Mouse (Mus musculus): ENCODE results near the gene Alx1. TPM values are rescaled to one million over a fixed set of nuclear protein-coding genes. Genes with fewer than 3 reads are reported as not detected.

Alx1 gene
- polyA plus RNA-seq, 1 experiment: 0.61 TPM

DNA sequence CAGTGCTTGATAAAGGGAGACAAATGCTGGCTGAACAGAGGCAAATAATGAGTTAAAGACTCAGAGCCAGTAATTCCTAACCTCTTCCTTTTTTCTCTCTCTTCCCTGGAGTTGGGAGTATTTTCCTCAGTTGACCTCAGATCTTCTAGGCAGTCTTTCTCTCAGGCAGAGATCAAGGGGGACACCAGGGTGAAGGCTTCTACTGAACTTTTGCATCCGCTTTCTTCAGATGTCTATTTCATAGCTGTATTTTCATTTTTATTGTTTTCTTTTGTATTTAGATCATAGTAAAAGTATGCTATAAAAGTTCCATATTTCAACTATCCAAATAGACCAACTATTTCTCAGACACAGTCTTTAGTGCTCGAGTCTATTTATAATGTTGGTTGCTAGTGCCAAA is 27.5 kb downstream of the Alx1 start:
- Histone ChIP-seq H3K9me3 (replicated peaks; ENCODE audit: control insufficient read depth, insufficient read depth, low read length, poor library complexity, severe bottlenecking) (no peaks in the 10 kb centered on the region), H3K9ac (ENCODE audit: low read depth, poor library complexity, severe bottlenecking) (no peak overlapping the region), H3K27me3 (ENCODE audit: control insufficient read depth, insufficient read depth, low read length, poor library complexity, severe bottlenecking) (no peaks in the 10 kb centered on the region), H3K4me3 (ENCODE audit: low read depth, low read length) (no peak overlapping the region), H3K27ac (ENCODE audit: insufficient read depth, low read length) (no peak overlapping the region), H3K4me1 (ENCODE audit: control insufficient read depth, insufficient read depth, low read length) (no peaks in the 10 kb centered on the region), H3K36me3 (ENCODE audit: control insufficient read depth, insufficient read depth, low read length, poor library complexity, severe bottlenecking) (no peaks in the 10 kb centered on the region)
- TF ChIP-seq EP300 (IDR thresholded peaks at IDR 0.05; ENCODE audit: insufficient read depth, low read depth, low read length) (no peak), CTCF (IDR thresholded peaks at IDR 0.05; ENCODE audit: low read depth, low read length) (no peak), POLR2A (IDR thresholded peaks at IDR 0.05; ENCODE audit: insufficient read depth, low read length) (no peak)

DNA sequence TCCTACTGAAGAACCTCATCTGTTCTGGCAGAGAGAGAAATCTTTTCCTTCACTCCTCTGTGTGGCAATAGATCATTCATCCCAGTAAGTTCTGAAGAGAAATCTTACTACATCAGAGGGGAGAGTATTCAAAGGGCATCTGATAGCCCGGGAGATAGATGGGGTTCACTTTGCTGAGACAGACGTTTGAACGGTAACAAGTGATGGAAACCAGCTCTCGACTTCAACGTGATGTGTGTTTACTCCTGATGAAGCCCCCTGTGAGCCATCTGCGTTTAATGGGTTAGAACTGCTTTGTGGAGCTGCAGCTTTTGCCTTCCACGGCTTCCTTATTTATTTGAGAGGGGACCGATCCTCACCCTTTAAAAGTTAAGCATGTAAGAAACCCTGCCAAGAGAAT is 29.1 kb downstream of the Alx1 start:
- no peak overlapping the region for H3K27ac ChIP-seq (ENCODE audit: insufficient read depth, low read length)
- H3K9me3 ChIP-seq (replicated peaks; ENCODE audit: control insufficient read depth, insufficient read depth, low read length, poor library complexity, severe bottlenecking): no peaks in the 10 kb centered on the region
- no peak overlapping the region for H3K4me3 ChIP-seq (ENCODE audit: low read depth, low read length)
- no peaks in the 10 kb centered on the region for H3K4me1 ChIP-seq (ENCODE audit: control insufficient read depth, insufficient read depth, low read length)
- no peaks in the 10 kb centered on the region for H3K27me3 ChIP-seq (ENCODE audit: control insufficient read depth, insufficient read depth, low read length, poor library complexity, severe bottlenecking)
- no peak for TF ChIP-seq CTCF (IDR thresholded peaks at IDR 0.05; ENCODE audit: low read depth, low read length)
- TF ChIP-seq EP300 (IDR thresholded peaks at IDR 0.05; ENCODE audit: insufficient read depth, low read depth, low read length): no peak
- no peak for TF ChIP-seq POLR2A (IDR thresholded peaks at IDR 0.05; ENCODE audit: insufficient read depth, low read length)
- no peak overlapping the region for H3K9ac ChIP-seq (ENCODE audit: low read depth, poor library complexity, severe bottlenecking)
- H3K36me3 ChIP-seq (ENCODE audit: control insufficient read depth, insufficient read depth, low read length, poor library complexity, severe bottlenecking): no peaks in the 10 kb centered on the region

DNA sequence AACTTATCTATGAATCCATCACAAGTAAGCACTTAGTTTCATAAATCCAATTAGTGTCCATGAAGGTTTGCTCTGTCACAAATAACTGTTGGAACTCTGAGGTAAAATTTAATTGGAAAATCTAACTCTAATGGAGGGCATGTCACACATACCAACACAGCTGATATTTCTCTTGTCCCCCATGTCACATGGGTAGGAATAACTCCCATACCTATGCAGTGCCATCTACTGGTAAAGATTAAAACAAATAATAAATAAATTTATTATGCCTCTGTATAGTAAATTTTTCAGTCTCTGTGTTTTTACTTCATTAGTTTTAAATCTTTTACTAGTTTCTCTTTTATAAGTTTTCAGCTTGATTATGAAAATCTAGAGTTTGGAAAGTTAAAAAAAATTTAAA is 30.4 kb downstream of the Alx1 start:
- Histone ChIP-seq H3K27me3 (ENCODE audit: control insufficient read depth, insufficient read depth, low read length, poor library complexity, severe bottlenecking) (no peaks in the 10 kb centered on the region), H3K4me1 (ENCODE audit: control insufficient read depth, insufficient read depth, low read length) (no peaks in the 10 kb centered on the region), H3K9me3 (replicated peaks; ENCODE audit: control insufficient read depth, insufficient read depth, low read length, poor library complexity, severe bottlenecking) (no peaks in the 10 kb centered on the region), H3K36me3 (ENCODE audit: control insufficient read depth, insufficient read depth, low read length, poor library complexity, severe bottlenecking) (no peaks in the 10 kb centered on the region), H3K9ac (ENCODE audit: low read depth, poor library complexity, severe bottlenecking) (no peak overlapping the region), H3K27ac (ENCODE audit: insufficient read depth, low read length) (no peak overlapping the region), H3K4me3 (ENCODE audit: low read depth, low read length) (no peak overlapping the region)
- no peak for TF ChIP-seq EP300 (IDR thresholded peaks at IDR 0.05; ENCODE audit: insufficient read depth, low read depth, low read length)
- no peak for TF ChIP-seq CTCF (IDR thresholded peaks at IDR 0.05; ENCODE audit: low read depth, low read length)
- no peak for TF ChIP-seq POLR2A (IDR thresholded peaks at IDR 0.05; ENCODE audit: insufficient read depth, low read length)

- no peaks in the 10 kb centered on the region for H3K9me3 ChIP-seq (replicated peaks; ENCODE audit: control insufficient read depth, insufficient read depth, low read length, poor library complexity, severe bottlenecking)
- no peak overlapping the region for H3K27ac ChIP-seq (ENCODE audit: insufficient read depth, low read length)
- H3K4me1 ChIP-seq (ENCODE audit: control insufficient read depth, insufficient read depth, low read length): no peaks in the 10 kb centered on the region
- H3K4me3 ChIP-seq (ENCODE audit: low read depth, low read length): no peak overlapping the region
- TF ChIP-seq POLR2A (IDR thresholded peaks at IDR 0.05; ENCODE audit: insufficient read depth, low read length): no peak
- TF ChIP-seq EP300 (IDR thresholded peaks at IDR 0.05; ENCODE audit: insufficient read depth, low read depth, low read length): no peak
- no peak for TF ChIP-seq CTCF (IDR thresholded peaks at IDR 0.05; ENCODE audit: low read depth, low read length)
- H3K9ac ChIP-seq (ENCODE audit: low read depth, poor library complexity, severe bottlenecking): no peak overlapping the region
- H3K36me3 ChIP-seq (ENCODE audit: control insufficient read depth, insufficient read depth, low read length, poor library complexity, severe bottlenecking): no peaks in the 10 kb centered on the region
- no peaks in the 10 kb centered on the region for H3K27me3 ChIP-seq (ENCODE audit: control insufficient read depth, insufficient read depth, low read length, poor library complexity, severe bottlenecking)
Observed at GRCm38 (mm10) chr10:102975106-102975505, 54.9 kb downstream of the Alx1 start.

DNA sequence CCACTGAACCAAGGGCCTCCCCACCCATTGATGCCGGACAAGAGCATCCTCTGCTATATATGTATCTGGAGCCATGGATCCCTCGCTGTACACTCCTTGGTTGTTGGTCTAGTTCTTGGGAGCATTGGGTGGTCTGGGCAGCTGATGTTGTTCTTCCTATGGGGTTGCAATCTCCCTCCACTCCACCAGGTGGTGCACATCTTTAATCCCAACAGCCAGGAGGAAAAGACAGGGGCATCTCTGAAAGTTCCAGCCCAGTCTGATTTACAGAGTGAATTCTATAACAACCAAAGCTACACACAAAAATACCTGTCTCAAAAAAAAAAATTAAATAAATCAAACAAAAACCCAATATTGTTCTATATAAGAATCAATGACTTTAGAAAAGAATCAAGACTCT is 70.4 kb downstream of the Alx1 start:
- H3K36me3 ChIP-seq (ENCODE audit: control insufficient read depth, insufficient read depth, low read length, poor library complexity, severe bottlenecking): no peaks in the 10 kb centered on the region
- H3K9me3 ChIP-seq (replicated peaks; ENCODE audit: control insufficient read depth, insufficient read depth, low read length, poor library complexity, severe bottlenecking): no peaks in the 10 kb centered on the region
- TF ChIP-seq CTCF (IDR thresholded peaks at IDR 0.05; ENCODE audit: low read depth, low read length) (no peak), EP300 (IDR thresholded peaks at IDR 0.05; ENCODE audit: insufficient read depth, low read depth, low read length) (no peak), POLR2A (IDR thresholded peaks at IDR 0.05; ENCODE audit: insufficient read depth, low read length) (no peak)
- H3K27ac ChIP-seq (ENCODE audit: insufficient read depth, low read length): no peak overlapping the region
- H3K27me3 ChIP-seq (ENCODE audit: control insufficient read depth, insufficient read depth, low read length, poor library complexity, severe bottlenecking): no peaks in the 10 kb centered on the region
- no peaks in the 10 kb centered on the region for H3K4me1 ChIP-seq (ENCODE audit: control insufficient read depth, insufficient read depth, low read length)
- no peak overlapping the region for H3K4me3 ChIP-seq (ENCODE audit: low read depth, low read length)
- H3K9ac ChIP-seq (ENCODE audit: low read depth, poor library complexity, severe bottlenecking): no peak overlapping the region

Other genes starting within 250 kb of the Alx1 start
- 0.58 and 1.2 TPM in 2 replicates for gene Lrriq1, start 206.1 kb upstream of the Alx1 start, polyA plus RNA-seq (2011; ENCODE audit: insufficient read depth, insufficient read length, low read depth, missing spikeins)